Mouse (Mus musculus) kidney, adult 18-20 months (tissue): ENCODE measurements at regions not wholly inside any gene's neighbourhood (a gene's known extent, or its start where the extent isn't known, plus 50 kb on each side); places are given as distances from the start of the nearest gene placed in this dataset.

Source experiments
- DNase-seq: peaks from one replicate; pipeline ENCODE4 v3.0.0; 2021

- DNase-seq = no peak
Observed at GRCm38 (mm10) chr10:119395048-119395447, 58.6 kb upstream of the Grip1 start.

GRCm38 (mm10) chr10:119387924-119388323 lies 65.7 kb upstream of the Grip1 start:
- no peak for DNase-seq

GRCm38 (mm10) chr10:119382257-119382656 lies 71.4 kb upstream of the Grip1 start:
- DNase-seq = no peak

DNA sequence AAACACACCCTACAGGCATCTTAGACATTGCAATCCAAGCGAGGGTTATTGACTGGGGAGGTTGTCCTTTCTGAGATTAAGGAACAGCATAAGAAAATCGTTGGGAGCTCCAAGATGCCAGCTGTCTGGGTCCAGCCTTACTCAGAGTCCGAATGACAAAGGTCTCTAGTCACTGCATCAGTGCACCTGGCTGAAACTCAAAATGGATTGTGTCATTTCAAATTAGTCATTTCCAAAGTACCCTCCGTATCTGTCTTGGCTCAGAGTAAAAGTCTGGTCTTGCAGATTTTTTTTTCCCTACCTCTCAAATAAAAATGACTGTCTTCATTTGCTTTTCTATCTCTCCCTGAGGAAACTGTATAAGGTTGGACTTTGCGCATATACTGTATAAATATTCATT lies 85.1 kb upstream of the Grip1 start:
- DNase-seq = no peak

GRCm38 (mm10) chr10:119363616-119364015 lies 90.0 kb upstream of the Grip1 start:
- DNase-seq = peak; percentile 47

GRCm38 (mm10) chr10:119358730-119359292 lies 94.8 kb upstream of the Grip1 start:
- no peak for DNase-seq

- no peak for DNase-seq
Observed at GRCm38 (mm10) chr10:119342317-119343114, 102.7 kb upstream of the Cand1 start.

DNA sequence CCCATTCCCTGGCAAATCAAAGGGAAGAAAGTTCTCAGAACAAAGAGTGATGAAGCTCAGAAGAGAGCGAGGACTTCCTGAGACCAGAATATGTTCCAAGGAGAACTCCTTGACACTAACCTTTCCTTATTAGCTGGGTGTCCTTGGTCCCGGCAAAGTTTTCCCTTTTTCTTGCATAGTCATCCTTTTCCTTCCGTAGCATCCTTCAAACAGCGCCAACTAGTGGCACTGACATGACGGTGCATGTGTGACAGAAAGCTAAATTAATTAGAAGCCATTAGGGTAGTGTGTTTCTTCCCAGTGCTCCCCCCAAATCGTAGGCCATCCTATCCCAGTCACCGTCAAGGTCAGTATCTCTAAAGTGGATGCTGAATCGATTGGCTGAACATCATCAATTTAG lies 100.5 kb upstream of the Cand1 start:
- no peak for DNase-seq

DNA sequence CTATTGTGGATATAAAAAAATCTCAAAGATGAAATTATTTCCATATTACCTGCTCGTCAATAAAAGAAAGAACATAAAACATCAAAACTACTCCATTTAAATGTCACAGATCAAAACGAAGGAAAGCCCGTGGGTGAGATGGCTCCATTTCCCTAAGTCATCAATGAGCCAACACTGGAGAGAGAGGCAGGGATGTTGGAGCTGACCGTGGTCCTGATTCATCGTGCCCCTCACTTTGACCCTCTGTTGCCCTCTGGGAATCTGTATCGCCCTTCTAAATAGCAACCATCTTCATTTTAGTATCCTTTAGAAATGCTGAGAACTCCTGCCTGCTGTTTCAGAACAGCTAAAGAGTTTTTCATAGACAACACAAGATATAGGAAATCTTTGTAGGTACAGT lies 87.1 kb upstream of the Cand1 start:
- DNase-seq = no peak

DNA sequence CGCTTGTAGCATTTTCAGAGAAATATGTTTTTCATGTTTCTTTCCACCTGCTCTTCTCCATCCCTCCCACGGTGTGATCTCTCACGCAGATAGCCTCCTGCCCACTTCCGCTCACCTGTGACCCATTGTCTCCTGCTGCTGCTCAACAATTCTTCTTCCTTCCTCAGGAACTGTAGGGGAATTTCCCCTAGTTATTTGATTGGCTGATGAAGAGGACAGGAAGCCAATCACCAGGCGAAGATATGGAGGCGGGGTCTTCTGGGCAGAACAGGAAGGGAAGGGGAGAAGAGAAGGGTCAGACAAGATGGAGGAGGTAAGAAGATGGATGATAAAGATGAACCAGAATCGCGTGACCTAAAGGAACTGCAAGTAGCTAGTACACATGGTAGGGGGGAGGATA lies 80.1 kb upstream of the Cand1 start:
- DNase-seq = no peak

- DNase-seq = no peak
Observed at GRCm38 (mm10) chr10:119318416-119318815, 78.6 kb upstream of the Cand1 start.

- no peak for DNase-seq
Observed at GRCm38 (mm10) chr10:119311578-119311977, 71.7 kb upstream of the Cand1 start.

DNA sequence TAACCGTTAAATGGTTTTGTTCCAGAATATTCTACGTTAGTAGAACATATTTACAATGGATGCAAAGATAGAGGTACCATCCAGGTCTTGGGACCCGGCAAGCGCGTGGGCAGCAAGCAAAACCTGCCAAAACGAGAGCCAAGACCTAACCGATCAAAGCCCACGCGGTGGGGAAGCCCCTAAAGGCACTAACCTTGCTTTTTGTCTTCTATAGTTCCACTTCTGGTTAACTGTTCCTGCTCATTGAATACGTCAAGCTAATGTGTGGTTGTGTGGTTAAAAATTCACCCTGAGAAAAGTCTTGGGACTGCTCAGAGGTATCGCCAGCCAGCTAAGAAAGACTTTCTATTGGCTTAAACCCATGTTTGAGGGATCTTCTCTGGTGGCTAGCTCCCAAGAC lies 55.9 kb upstream of the Cand1 start:
- peak; percentile 5 for DNase-seq

DNA sequence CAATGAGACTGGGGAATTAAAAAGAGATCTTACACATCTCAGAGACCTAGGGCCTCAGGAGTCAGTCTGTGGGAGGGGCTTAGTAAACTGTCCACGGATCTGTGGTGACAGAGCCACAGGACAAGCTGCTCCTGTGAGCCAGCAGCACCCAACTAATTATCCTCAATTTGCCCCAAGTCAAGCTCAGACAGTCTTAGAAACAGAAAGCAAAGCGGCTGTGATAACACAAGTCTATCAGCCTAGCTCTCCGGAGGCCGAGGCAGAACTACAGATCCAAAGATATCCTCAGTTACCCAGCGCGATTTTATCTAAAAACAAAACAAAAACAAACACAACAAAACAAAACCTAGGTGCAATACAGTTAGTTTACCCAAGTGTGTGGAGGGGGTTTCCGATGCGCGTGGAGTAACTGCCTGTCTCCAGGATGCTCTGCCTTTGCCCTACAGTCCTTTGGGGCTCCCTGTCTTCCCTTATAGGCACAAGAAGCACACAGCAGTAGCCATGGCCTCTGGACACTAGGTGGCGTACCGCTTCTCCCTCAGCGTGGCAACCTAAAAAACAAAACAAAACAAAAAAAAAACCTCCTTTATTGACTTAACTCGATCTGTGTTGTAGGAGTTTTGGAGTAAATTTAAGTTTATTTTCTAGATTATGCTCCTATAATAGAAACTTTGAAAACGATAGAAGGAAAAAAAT lies 54.7 kb upstream of the Cand1 start:
- DNase-seq = peak; percentile 16

DNA sequence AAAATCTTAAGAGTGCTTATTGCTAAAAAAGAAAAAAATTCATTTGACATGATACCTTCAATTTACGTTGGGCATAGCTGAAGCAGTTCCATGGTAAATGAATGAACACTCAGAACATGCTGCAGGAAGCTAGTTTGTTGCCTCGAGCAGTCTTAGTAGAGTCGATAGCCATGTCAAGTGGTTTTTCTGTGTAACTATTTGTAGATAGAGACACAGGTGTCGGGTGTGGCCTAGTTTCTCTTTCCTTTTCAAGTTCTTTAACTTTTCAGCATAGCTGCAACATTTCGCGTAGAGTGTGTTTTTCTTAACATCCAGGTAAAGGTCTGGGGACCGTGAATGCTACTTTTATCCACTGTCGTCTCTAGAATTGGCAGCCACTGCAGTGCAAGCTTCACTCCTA lies 53.5 kb upstream of the Cand1 start:
- DNase-seq = no peak
